Mouse (Mus musculus): Measurements from ENCODE around the gene Stk33. TPM values are rescaled to one million over a fixed set of nuclear protein-coding genes. Genes with fewer than 3 reads are reported as not detected.

Gene Stk33
- polyA plus RNA-seq, 1 experiment from 2014 or later = 5.8 TPM

DNA sequence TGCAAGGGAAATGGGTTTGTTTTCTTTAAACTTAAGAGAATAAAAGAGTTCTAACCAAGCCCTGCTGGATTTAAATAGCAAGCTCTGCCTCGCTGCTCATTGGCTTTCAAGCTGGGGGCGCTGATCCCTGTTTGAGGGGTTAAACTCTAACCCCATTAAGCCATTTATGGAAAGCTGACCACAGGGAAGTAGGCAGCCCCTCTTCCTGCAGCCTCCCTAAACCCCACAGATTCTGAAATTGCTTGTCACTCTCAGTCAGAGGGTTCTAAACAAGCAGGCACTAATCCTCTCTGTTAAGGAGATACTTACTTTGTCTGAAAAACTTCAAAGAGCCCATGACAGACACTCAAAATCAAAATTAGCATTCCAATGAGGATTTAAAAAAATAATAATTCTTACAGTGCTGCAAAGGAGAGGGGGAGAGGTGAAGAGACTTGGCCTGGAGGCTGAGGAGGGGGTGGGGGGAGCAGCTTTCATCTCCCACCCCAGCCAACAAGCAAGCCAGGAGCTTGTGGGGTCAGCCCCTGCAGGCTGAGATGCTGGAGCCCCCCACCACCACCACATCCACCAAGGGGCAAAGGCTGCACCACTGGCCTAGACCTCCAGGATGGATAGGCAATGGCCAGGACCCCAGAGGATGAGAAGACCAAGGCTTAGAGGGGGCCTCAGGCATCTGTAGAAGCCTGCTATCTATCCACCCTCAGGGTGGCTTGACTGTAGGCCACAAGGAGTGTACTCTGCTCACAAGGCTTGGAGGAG is 203.8 kb downstream of the Stk33 start:
- 6% methylated on average over 2 of the region's 2 CpGs for WGBS
- ATAC-seq (replicated peaks) = no peak
- H3K36me3 ChIP-seq = no peaks in the 10 kb centered on the region
- no peak overlapping the region for H3K9ac ChIP-seq (replicated peaks)
- no peak overlapping the region for H3K4me2 ChIP-seq (replicated peaks)
- H3K4me1 ChIP-seq = peaks cover 38% of the 10 kb centered on the region
- no peak overlapping the region for H3K27ac ChIP-seq (replicated peaks)
- no peak overlapping the region for H3K4me3 ChIP-seq
- H3K27me3 ChIP-seq = peaks cover 7% of the 10 kb centered on the region; the same call in 1 of the 2 replicates
- no peaks in the 10 kb centered on the region for H3K9me3 ChIP-seq

DNA sequence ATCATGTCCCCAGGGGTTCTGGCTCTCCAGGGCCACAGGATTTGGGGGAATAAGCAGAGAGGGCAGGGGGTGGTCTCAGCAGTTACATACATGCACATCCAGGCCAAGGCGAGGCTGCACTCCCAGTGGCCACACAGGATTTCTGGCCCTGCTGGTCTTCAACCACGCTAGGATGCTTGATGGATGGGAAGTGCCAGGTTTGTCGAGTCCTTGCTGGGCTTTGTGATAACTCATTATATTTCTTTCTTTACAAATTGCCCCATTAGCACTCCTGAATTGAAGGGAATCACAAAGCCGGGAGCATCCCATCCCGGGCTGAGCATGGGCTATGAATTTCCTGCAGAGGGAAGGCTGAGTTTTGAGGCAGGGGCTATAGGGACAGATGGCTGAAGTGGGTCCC is 204.4 kb downstream of the Stk33 start:
- H3K36me3 ChIP-seq = no peaks in the 10 kb centered on the region
- no peaks in the 10 kb centered on the region for H3K9me3 ChIP-seq
- H3K4me3 ChIP-seq = no peak overlapping the region
- H3K4me2 ChIP-seq (replicated peaks) = no peak overlapping the region
- WGBS = 13% methylated on average over 5 of the region's 5 CpGs
- H3K27ac ChIP-seq (replicated peaks) = no peak overlapping the region
- H3K9ac ChIP-seq (replicated peaks) = no peak overlapping the region
- H3K27me3 ChIP-seq = peaks cover 4% of the 10 kb centered on the region; the same call in 1 of the 2 replicates
- peaks cover 38% of the 10 kb centered on the region for H3K4me1 ChIP-seq
- ATAC-seq (replicated peaks) = no peak

DNA sequence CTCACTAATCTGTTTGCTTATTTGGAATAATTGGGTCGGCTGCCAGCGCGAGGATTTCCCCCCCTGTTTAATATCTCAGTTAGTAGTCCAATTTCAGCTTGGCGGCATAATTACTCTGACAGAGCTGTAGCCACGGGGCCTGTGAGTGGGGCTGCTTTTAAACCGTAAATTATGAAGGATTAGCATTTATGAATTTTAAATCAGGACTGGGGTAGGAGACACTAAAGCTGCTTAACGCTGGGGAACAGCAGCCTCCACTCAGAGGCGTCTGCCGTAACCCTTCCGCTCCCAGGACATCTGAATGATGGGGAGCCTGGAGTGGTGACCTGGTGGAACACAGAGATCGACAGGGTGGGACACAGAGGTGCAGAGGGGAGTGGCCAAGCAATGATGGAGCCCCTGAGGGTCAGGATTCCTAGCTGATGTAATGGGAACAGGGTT is 207.0 kb downstream of the Stk33 start:
- peaks cover 38% of the 10 kb centered on the region for H3K4me1 ChIP-seq
- H3K4me3 ChIP-seq = no peak overlapping the region
- no peak overlapping the region for H3K4me2 ChIP-seq (replicated peaks)
- peak; percentile 88 for ATAC-seq (replicated peaks)
- H3K36me3 ChIP-seq = no peaks in the 10 kb centered on the region
- no peaks in the 10 kb centered on the region for H3K9me3 ChIP-seq
- 0 out of 2 replicates have a peak, but pooled peaks cover 3% of the 10 kb centered on the region for H3K27me3 ChIP-seq
- H3K9ac ChIP-seq (replicated peaks) = no peak overlapping the region
- peak overlapping the region; percentile 87 for H3K27ac ChIP-seq (replicated peaks)
- 6% methylated on average over 11 of the region's 11 CpGs for WGBS

DNA sequence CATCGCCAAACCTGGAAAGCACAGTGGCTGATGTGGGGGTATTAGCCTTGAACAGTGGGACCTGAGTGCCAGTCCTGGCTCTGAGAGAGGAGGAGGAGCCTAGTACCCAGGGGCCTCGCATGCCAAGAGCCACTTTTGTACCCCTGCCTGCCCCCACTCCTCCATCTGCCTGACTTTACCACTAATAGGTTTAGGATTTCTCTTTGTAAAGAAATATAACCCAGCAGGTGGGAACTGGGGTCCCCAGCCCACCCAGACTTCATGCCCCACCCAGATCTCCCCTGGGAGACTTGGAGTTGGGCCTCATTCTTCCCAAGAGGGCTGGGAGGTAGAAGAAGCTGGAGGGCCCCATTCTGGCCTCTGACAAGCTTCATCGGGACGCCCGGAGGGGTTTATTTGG is 207.6 kb downstream of the Stk33 start:
- H3K4me1 ChIP-seq = peaks cover 38% of the 10 kb centered on the region
- no peak overlapping the region for H3K4me3 ChIP-seq
- no peak overlapping the region for H3K4me2 ChIP-seq (replicated peaks)
- H3K9ac ChIP-seq (replicated peaks) = no peak overlapping the region
- ATAC-seq (replicated peaks) = peak; percentile 54
- 11% methylated on average over 5 of the region's 5 CpGs for WGBS
- H3K27ac ChIP-seq (replicated peaks) = peak overlapping the region; percentile 87
- no peaks in the 10 kb centered on the region for H3K9me3 ChIP-seq
- H3K27me3 ChIP-seq = 0 out of 2 replicates have a peak, but pooled peaks cover 3% of the 10 kb centered on the region
- no peaks in the 10 kb centered on the region for H3K36me3 ChIP-seq

DNA sequence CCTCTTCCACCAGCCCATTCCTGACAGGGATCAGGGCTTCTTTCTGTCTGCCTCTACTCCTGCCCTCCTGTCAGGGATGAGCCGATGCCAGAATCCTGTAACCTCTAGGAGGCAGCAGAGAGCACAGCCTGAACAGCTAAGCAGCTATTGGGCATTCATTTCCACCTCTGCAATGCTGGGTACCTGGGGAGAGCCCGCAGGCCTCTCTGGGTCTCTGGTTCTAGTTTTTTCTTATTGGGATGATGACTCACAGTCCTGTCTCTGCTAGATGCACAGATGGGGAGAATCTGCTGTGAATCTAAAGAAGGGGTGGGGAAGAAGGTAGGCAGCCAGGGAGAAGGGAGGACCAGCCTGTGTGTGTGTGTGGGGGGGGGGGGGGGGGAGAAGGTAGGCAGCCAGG is 208.1 kb downstream of the Stk33 start:
- no peak overlapping the region for H3K9ac ChIP-seq (replicated peaks)
- 0 out of 2 replicates have a peak, but pooled peaks cover 3% of the 10 kb centered on the region for H3K27me3 ChIP-seq
- WGBS = 4% methylated on average over 2 of the region's 2 CpGs
- H3K4me1 ChIP-seq = peaks cover 38% of the 10 kb centered on the region
- no peaks in the 10 kb centered on the region for H3K36me3 ChIP-seq
- H3K4me2 ChIP-seq (replicated peaks) = no peak overlapping the region
- H3K4me3 ChIP-seq = no peak overlapping the region
- peak; percentile 53 for ATAC-seq (replicated peaks)
- no peaks in the 10 kb centered on the region for H3K9me3 ChIP-seq
- H3K27ac ChIP-seq (replicated peaks) = peak overlapping the region; percentile 87

Other genes starting within 250 kb of the Stk33 start
- gene Trim66, start 69.1 kb upstream of the Stk33 start, polyA plus RNA-seq (2015; fragmentation: Nextera tagmentation; extraction: Ambion mirVana) = 0.23 and 0.25 TPM in 2 replicates
- 83.3 and 86.3 TPM in 2 replicates for gene Rpl27a, start 80.1 kb upstream of the Stk33 start, polyA plus RNA-seq (2015; fragmentation: Nextera tagmentation; extraction: Ambion mirVana)